In the genomic region with DNA sequence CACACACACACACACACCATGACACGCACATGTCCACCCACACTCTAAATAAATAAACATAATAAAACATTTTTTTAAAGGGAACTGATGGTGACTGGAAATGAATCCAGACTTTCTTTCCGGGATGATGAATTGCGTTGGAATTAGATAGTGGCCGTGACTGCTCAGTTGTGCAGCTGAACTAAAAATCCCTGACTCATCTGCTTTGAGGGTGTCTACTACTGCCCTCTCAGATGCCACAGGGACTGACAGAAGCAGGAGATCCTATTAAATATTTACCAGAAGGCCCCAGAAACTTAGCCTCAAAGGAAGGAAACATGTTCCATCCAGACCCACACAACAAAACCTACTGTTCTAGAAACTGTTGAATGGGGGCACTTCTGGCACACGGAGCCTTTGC, we compare ENCODE assay signal across 23 mouse cellular contexts.
"Had no signal": no experiment of that assay in that cellular context is flagged by ENCODE, and none has a peak within 500 bp of the region (broad histone marks: within the 10 kb centered on the region; RNA-seq: fewer than 3 reads in every experiment).

No protein-coding gene starts in this region.

- H3K36me3 ChIP-seq: limb, embryonic 12.5 days; limb, embryonic 15.5 days; lung, embryonic 15.5 days; midbrain, embryonic 10.5 days had no signal

- H3K4me2 ChIP-seq: limb, embryonic 12.5 days; limb, embryonic 15.5 days; liver, embryonic 11.5 days; lung, embryonic 15.5 days had no signal

- H3K27ac ChIP-seq: left cerebral cortex, adult 2 months; limb, embryonic 12.5 days; limb, embryonic 15.5 days; liver, embryonic 14.5 days; lung, embryonic 15.5 days; midbrain, embryonic 10.5 days; stomach, postnatal 0 days had no signal

- H3K27me3 ChIP-seq: limb, embryonic 12.5 days; limb, embryonic 15.5 days; lung, embryonic 15.5 days had no signal

- ATAC-seq: inflammation-experienced regulatory T-cells, adult 6 months; intestine, embryonic 16.5 days had no signal

- H3K9ac ChIP-seq: limb, embryonic 12.5 days; limb, embryonic 15.5 days; liver, embryonic 14.5 days; lung, embryonic 15.5 days had no signal

- H3K9me3 ChIP-seq: limb, embryonic 12.5 days; limb, embryonic 15.5 days; lung, embryonic 15.5 days; megakaryocyte, embryonic 14.5 days; midbrain, embryonic 10.5 days had no signal

- DNase-seq: layer of hippocampus, postnatal 36 days; left cerebral cortex, postnatal 4 days; lung, adult 18-20 months; lung, postnatal 10 days; lung, postnatal 36 days; midbrain, embryonic 14.5 days; right cerebral cortex, adult 18-20 months; right cerebral cortex, postnatal 14 days; right cerebral cortex, postnatal 4 days; thymus, adult 2 months; thymus, postnatal 14 days; thymus, postnatal 4 days had no signal

- H3K4me1 ChIP-seq: limb, embryonic 12.5 days; limb, embryonic 15.5 days; lung, embryonic 15.5 days; megakaryocyte, embryonic 14.5 days; midbrain, embryonic 10.5 days had no signal

- H3K4me3 ChIP-seq: left cerebral cortex, adult 2 months; limb, embryonic 12.5 days; limb, embryonic 15.5 days; lung, embryonic 15.5 days; megakaryocyte, embryonic 14.5 days; midbrain, embryonic 10.5 days had no signal
